Mouse (Mus musculus): ENCODE measurements around the gene Kazn. TPM values are rescaled to one million over a fixed set of nuclear protein-coding genes. Genes with fewer than 3 reads are reported as not detected.

Kazn gene
- polyA plus RNA-seq, 1 experiment: 17.0 TPM

DNA sequence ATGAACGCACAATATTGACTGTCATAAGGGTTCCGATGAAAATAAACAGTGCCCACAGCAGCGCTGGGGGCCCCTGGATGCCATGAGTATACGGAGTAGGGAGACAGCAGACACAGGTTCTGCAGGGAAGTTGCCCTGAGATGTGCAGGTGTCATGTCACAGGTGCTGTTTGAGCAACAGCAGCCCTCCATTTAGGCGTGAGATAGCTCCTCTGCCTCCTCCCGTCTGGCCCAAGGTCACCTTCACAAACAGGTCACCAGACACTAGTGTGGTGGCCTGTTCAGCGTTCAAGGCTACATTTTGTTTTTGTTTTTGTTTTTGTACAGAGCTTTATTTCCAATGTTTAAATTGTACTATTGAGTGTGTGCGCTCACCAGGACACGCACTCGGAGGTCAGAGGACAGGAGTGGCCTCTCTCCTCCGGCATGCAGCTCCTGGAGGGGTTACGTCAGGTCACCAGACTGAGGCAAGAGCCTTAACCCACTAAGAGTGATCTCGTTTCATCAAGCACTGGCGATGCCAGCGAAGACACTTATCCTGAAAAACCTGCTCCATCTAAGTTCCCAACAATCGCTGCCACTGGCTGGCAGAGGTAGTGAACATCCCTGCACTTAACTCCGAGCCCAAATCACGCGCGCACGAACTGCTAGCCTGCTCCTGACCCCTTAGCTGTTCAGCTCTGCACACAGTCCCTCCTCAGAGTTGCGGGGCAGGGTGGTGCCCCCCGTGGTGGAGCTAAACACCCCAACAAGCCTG is 177.5 kb downstream of the Kazn start:
- WGBS: 94% methylated on average over 23 of the region's 23 CpGs

DNA sequence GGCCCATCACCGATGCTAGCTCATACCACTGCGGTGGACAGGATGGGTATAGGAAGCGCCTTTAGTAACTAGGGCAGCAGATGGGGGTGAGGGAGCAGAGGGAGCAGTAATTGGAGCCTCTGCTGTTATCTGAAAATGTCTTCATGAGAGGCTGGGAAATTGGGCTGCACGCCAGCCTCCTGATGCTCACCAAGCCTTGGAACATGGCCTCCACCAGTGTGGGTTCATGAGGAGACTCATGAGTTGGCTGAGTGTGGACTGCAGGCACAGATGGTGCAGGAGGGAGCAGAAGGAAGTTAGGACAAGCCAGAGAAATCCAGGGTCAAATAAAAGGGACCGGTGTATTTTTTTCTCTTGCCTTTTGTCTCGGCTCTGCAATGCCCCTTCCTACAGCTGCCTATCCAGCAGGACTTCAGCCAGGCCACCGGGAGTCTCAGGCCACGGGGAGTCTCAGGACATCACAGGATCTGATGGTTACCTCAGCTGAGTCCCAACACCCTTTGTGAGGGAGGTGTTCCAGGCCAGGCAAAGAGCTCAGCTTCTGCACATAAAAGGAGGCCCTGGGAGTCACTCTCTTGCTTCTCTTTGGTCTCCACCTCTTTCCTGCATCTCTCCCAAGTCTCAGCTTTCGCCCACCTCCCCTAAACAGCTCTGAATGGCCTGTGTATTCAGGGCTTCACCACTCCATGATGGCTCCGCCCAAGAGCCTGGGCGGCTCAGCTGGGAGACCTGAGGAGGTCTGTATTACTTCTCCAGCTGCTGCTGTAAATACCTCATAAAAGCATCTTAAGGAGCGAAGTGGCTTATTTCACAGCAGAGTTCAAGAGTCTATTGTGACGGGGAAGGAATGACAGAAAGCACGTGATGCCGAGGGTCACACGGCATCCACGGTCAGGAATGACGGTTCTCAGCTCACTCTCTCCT is 178.5 kb downstream of the Kazn start:
- H3K27ac ChIP-seq (ENCODE audit: control insufficient read depth, insufficient read depth, low read length): no peak overlapping the region
- H3K4me3 ChIP-seq (ENCODE audit: control insufficient read depth, insufficient read depth, low read length): no peak overlapping the region
- TF ChIP-seq POLR2A (IDR thresholded peaks at IDR 0.05; ENCODE audit: control insufficient read depth, extremely low read depth, insufficient read depth, low read length, poor library complexity) (no peak), CTCF (IDR thresholded peaks at IDR 0.05; ENCODE audit: borderline replicate concordance, control insufficient read depth, extremely low read depth, insufficient read depth, low read length, poor library complexity) (no peak)
- no peaks in the 10 kb centered on the region for H3K36me3 ChIP-seq (ENCODE audit: control insufficient read depth, insufficient read depth, low read length)
- WGBS: 93% methylated on average over 18 of the region's 18 CpGs
- H3K27me3 ChIP-seq (ENCODE audit: control insufficient read depth, insufficient read depth, low read length): no peaks in the 10 kb centered on the region
- no peak for DNase-seq
- H3K4me1 ChIP-seq (replicated peaks; ENCODE audit: control insufficient read depth, insufficient read depth, low read length): no peaks in the 10 kb centered on the region

More for the DNA sequence above, 177.5 kb downstream of the Kazn start:
- no peaks in the 10 kb centered on the region for H3K4me1 ChIP-seq (replicated peaks; ENCODE audit: control insufficient read depth, insufficient read depth, low read length)
- H3K36me3 ChIP-seq (ENCODE audit: control insufficient read depth, insufficient read depth, low read length): no peaks in the 10 kb centered on the region
- no peak for DNase-seq
- H3K4me3 ChIP-seq (ENCODE audit: control insufficient read depth, insufficient read depth, low read length): no peak overlapping the region
- TF ChIP-seq POLR2A (IDR thresholded peaks at IDR 0.05; ENCODE audit: control insufficient read depth, extremely low read depth, insufficient read depth, low read length, poor library complexity): no peak
- no peak for TF ChIP-seq CTCF (IDR thresholded peaks at IDR 0.05; ENCODE audit: borderline replicate concordance, control insufficient read depth, extremely low read depth, insufficient read depth, low read length, poor library complexity)
- H3K27ac ChIP-seq (ENCODE audit: control insufficient read depth, insufficient read depth, low read length): no peak overlapping the region
- H3K27me3 ChIP-seq (ENCODE audit: control insufficient read depth, insufficient read depth, low read length): no peaks in the 10 kb centered on the region

- WGBS: 90% methylated on average over 8 of the region's 8 CpGs
- DNase-seq: no peak
- H3K27me3 ChIP-seq (ENCODE audit: control insufficient read depth, insufficient read depth, low read length): no peaks in the 10 kb centered on the region
- H3K36me3 ChIP-seq (ENCODE audit: control insufficient read depth, insufficient read depth, low read length): no peaks in the 10 kb centered on the region
- no peak overlapping the region for H3K4me3 ChIP-seq (ENCODE audit: control insufficient read depth, insufficient read depth, low read length)
- TF ChIP-seq POLR2A (IDR thresholded peaks at IDR 0.05; ENCODE audit: control insufficient read depth, extremely low read depth, insufficient read depth, low read length, poor library complexity) (no peak), CTCF (IDR thresholded peaks at IDR 0.05; ENCODE audit: borderline replicate concordance, control insufficient read depth, extremely low read depth, insufficient read depth, low read length, poor library complexity) (no peak)
- no peak overlapping the region for H3K27ac ChIP-seq (ENCODE audit: control insufficient read depth, insufficient read depth, low read length)
- H3K4me1 ChIP-seq (replicated peaks; ENCODE audit: control insufficient read depth, insufficient read depth, low read length): no peaks in the 10 kb centered on the region
Measured at GRCm38 (mm10) chr4:142059841-142060193, 179.4 kb downstream of the Kazn start.

DNA sequence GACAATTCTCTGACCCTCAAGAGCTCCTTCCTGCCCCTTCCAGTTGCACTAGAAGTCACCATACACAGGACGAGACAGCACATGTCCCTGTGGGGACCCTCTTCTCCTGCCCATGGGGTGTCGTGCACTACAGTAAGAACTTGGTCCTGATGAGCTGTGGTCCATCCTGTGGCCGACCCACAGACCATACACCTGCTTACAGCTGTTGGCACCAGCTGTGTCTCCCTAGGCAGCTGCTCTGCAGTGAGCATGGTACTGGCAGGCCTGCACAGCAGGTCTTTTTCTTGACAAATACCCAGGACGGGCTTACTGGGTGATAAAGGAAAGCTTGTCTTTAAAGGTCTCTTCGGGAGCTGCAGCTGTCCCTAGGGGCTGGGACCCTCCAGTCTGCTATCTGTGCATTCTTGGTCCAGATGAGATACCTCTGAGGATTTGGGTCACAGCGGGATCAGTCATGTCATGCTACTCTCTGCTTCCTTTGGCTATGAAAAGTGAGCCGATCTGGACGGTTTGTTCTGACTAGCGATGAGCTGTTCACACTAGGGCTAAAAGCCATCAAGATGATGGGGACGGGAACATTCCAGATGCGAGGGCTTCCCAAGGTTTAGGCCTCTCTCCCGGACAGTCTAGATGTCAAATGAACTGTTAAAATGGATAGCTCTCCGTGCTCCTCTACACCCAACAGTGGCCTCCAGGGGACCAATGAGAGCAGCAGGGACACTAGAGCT is 179.9 kb downstream of the Kazn start:
- TF ChIP-seq CTCF (IDR thresholded peaks at IDR 0.05; ENCODE audit: borderline replicate concordance, control insufficient read depth, extremely low read depth, insufficient read depth, low read length, poor library complexity): no peak
- no peak for TF ChIP-seq POLR2A (IDR thresholded peaks at IDR 0.05; ENCODE audit: control insufficient read depth, extremely low read depth, insufficient read depth, low read length, poor library complexity)
- 88% methylated on average over 13 of the region's 13 CpGs for WGBS
- Histone ChIP-seq H3K4me3 (ENCODE audit: control insufficient read depth, insufficient read depth, low read length) (no peak overlapping the region), H3K4me1 (replicated peaks; ENCODE audit: control insufficient read depth, insufficient read depth, low read length) (no peaks in the 10 kb centered on the region), H3K27me3 (ENCODE audit: control insufficient read depth, insufficient read depth, low read length) (no peaks in the 10 kb centered on the region), H3K36me3 (ENCODE audit: control insufficient read depth, insufficient read depth, low read length) (no peaks in the 10 kb centered on the region), H3K27ac (ENCODE audit: control insufficient read depth, insufficient read depth, low read length) (no peak overlapping the region)
- DNase-seq: no peak

DNA sequence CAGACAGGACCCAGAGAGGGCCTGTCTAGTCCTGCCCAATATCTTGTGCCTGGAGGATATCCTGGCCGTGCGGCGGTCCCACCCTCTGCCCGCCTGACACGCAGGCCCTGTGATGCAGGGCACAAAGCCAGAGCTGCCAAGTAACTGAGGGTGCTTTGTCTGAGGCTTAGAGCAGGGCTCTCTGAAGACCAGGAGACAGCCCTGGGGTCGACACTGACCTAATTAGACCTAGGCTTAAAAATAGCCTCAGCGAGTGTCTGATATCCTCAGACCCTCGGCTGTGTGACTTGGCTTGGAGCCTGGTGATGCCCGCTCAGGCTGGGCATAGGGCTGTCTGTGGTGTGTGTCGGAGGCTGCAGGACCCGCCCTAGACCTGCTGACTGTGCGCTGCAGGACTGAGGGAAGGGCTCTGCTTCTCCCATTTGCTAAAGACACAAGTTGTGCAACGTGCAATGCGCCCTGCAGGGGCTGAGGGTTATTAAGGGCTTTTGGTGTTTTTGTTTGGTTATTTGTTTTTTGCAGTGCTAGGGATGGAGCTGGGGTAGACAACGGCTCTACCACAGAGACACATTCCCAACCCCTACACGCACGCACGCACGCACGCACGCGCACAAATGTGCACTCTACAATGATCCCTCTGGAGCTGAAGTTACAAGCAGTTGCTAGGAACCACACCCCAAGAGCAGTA is 181.5 kb downstream of the Kazn start:
- Histone ChIP-seq H3K4me3 (ENCODE audit: control insufficient read depth, insufficient read depth, low read length) (no peak overlapping the region), H3K36me3 (ENCODE audit: control insufficient read depth, insufficient read depth, low read length) (no peaks in the 10 kb centered on the region), H3K27ac (ENCODE audit: control insufficient read depth, insufficient read depth, low read length) (no peak overlapping the region), H3K27me3 (ENCODE audit: control insufficient read depth, insufficient read depth, low read length) (no peaks in the 10 kb centered on the region), H3K4me1 (replicated peaks; ENCODE audit: control insufficient read depth, insufficient read depth, low read length) (no peaks in the 10 kb centered on the region)
- WGBS: 95% methylated on average over 22 of the region's 22 CpGs
- DNase-seq: no peak
- no peak for TF ChIP-seq CTCF (IDR thresholded peaks at IDR 0.05; ENCODE audit: borderline replicate concordance, control insufficient read depth, extremely low read depth, insufficient read depth, low read length, poor library complexity)
- no peak for TF ChIP-seq POLR2A (IDR thresholded peaks at IDR 0.05; ENCODE audit: control insufficient read depth, extremely low read depth, insufficient read depth, low read length, poor library complexity)
